Mouse (Mus musculus) lung, adult 2 months (tissue): ENCODE data around the gene Oprl1. TPM values are rescaled to one million over a fixed set of nuclear protein-coding genes. Genes with fewer than 3 reads are reported as not detected.

Source experiments
- DNase-seq: peaks from one replicate; pipeline ENCODE4 v3.0.0; 2022
- H3K4me1 ChIP-seq: fragments of 200-500 bp; 2 replicates; pipeline ENCODE4 v1.6.1; 2011; ENCODE audit warnings: low read length; ENCODE audit not compliant: control insufficient read depth, insufficient read depth
- H3K4me3 ChIP-seq: fragments of 200-500 bp; replicated peaks from 2 replicates; pipeline ENCODE3; 2011; ENCODE audit warnings: low read depth, mild to moderate bottlenecking, control low read depth, low read length; ENCODE audit errors: extremely low read depth
- CTCF ChIP-seq: fragments of 200-500 bp; IDR thresholded peaks from 2 replicates; pipeline ENCODE4 v1.5.1; 2011; ENCODE audit warnings: mild to moderate bottlenecking, low read length, control low read depth; ENCODE audit not compliant: insufficient read depth
- POLR2A ChIP-seq: fragments of 200-500 bp; IDR thresholded peaks from 2 replicates; pipeline ENCODE4 v1.6.1; 2011; ENCODE audit warnings: low read depth, mild to moderate bottlenecking, control low read depth, low read length, borderline replicate concordance; ENCODE audit errors: extremely low read depth
- WGBS: fragments of 180-500 bp; shearing (Covaris S2); methylation state at CpG from one replicate; pipeline ENCODE4 v1.1.7; 2018; 5-methylcytosine and 5-hydroxymethylcytosine counted together
- polyA plus RNA-seq: library from polyadenylated mRNA; depleted of rRNA; stranded (reverse); fragments of >200 nt; gene quantifications from 2 replicates; pipeline ENCODE4 v1.2.3, GENCODE M21; 2012

Gene Oprl1
- polyA plus RNA-seq, 1 experiment = 0.06 TPM

GRCm38 (mm10) chr2:181689466-181690160 lies 25.2 kb upstream of the Oprl1 start:
- WGBS = 86% methylated on average over 10 of the region's 10 CpGs
- no peak for TF ChIP-seq POLR2A
- no peak for TF ChIP-seq CTCF

GRCm38 (mm10) chr2:181691083-181691482 lies 23.7 kb upstream of the Oprl1 start:
- DNase-seq = no peak
- TF ChIP-seq CTCF (no peak), POLR2A (no peak)
- Histone ChIP-seq H3K4me1 (peaks cover 2% of the 10 kb centered on the region; the same call in 1 of the 2 replicates), H3K4me3 (no peak overlapping the region)
- 79% methylated on average over 6 of the region's 6 CpGs for WGBS

More at GRCm38 (mm10) chr2:181689466-181690160, 25.2 kb upstream of the Oprl1 start:
- peak; percentile 1 for DNase-seq
- Histone ChIP-seq H3K4me3 (no peak overlapping the region), H3K4me1 (peaks cover 2% of the 10 kb centered on the region; the same call in 1 of the 2 replicates)

- 64% methylated on average over 4 of the region's 4 CpGs for WGBS
- DNase-seq = peak; percentile 2
- Histone ChIP-seq H3K4me3 (no peak overlapping the region), H3K4me1 (peaks cover 2% of the 10 kb centered on the region; the same call in 1 of the 2 replicates)
- TF ChIP-seq POLR2A = no peak
- TF ChIP-seq CTCF = no peak
These were observed 23.2 kb upstream of the Oprl1 start for GRCm38 (mm10) chr2:181691571-181691970.

GRCm38 (mm10) chr2:181692304-181692703 lies 22.5 kb upstream of the Oprl1 start:
- peak; percentile 2 for DNase-seq
- H3K4me1 ChIP-seq = peaks cover 2% of the 10 kb centered on the region; the same call in 1 of the 2 replicates
- TF ChIP-seq POLR2A (no peak), CTCF (no peak)
- 87% methylated on average over 3 of the region's 3 CpGs for WGBS
- no peak overlapping the region for H3K4me3 ChIP-seq

- peaks cover 2% of the 10 kb centered on the region; the same call in 1 of the 2 replicates for H3K4me1 ChIP-seq
- under 1% methylated on average over 75 of the region's 75 CpGs for WGBS
- TF ChIP-seq POLR2A (peak; percentile 27; the same call in 1 of the 2 replicates), CTCF (no peak)
- H3K4me3 ChIP-seq = peak within 1 kb of the TSS; percentile 67
- peak; percentile 82 for DNase-seq
These were observed 21.2 kb upstream of the Oprl1 start, which contains the start of gene Rgs19 for GRCm38 (mm10) chr2:181693339-181694280. Gene Rgs19, minus strand, starts transcription at chr2:181693977.

- peaks cover 2% of the 10 kb centered on the region; the same call in 1 of the 2 replicates for H3K4me1 ChIP-seq
- WGBS = 94% methylated on average over 3 of the region's 3 CpGs
- DNase-seq = no peak
- H3K4me3 ChIP-seq = no peak overlapping the region
- TF ChIP-seq POLR2A (no peak), CTCF (no peak)
These were observed 20.2 kb upstream of the Oprl1 start for GRCm38 (mm10) chr2:181694581-181694980.

- 67% methylated on average over 1 of the region's 1 CpGs for whole genome bisulfite sequencing
- H3K4me1 ChIP-seq = peaks cover 2% of the 10 kb centered on the region; the same call in 1 of the 2 replicates
- TF ChIP-seq POLR2A = no peak
- TF ChIP-seq CTCF = no peak
- DNase-seq = no peak
- H3K4me3 ChIP-seq = no peak overlapping the region
These were observed 19.0 kb upstream of the Oprl1 start for GRCm38 (mm10) chr2:181695776-181696175.

- 69% methylated on average over 33 of the region's 33 CpGs for WGBS
- H3K4me3 ChIP-seq = no peak overlapping the region
- no peak for TF ChIP-seq POLR2A
- no peak for TF ChIP-seq CTCF
- H3K4me1 ChIP-seq = peaks cover 2% of the 10 kb centered on the region; the same call in 1 of the 2 replicates
- no peak for DNase-seq
These were observed 17.9 kb upstream of the Oprl1 start for GRCm38 (mm10) chr2:181696801-181697420.

GRCm38 (mm10) chr2:181698241-181698640 lies 16.6 kb upstream of the Oprl1 start, which contains the start of gene Lkaaear1:
Gene Lkaaear1, minus strand, starts transcription at chr2:181698442.
- DNase-seq = no peak
- TF ChIP-seq POLR2A = no peak
- no peak for TF ChIP-seq CTCF
- WGBS = 44% methylated on average over 5 of the region's 5 CpGs
- H3K4me1 ChIP-seq = no peaks in the 10 kb centered on the region
- no peak within 1 kb of the TSS for H3K4me3 ChIP-seq
